Mouse (Mus musculus) urinary bladder, adult 2 months (tissue): ENCODE data around the gene Gm26657. TPM values are rescaled to one million over a fixed set of nuclear protein-coding genes. Genes with fewer than 3 reads are reported as not detected.

Source experiments
- DNase-seq: peaks from one replicate; pipeline ENCODE4 v3.0.0; 2022; ENCODE audit warnings: low spot score
- polyA plus RNA-seq: library from polyadenylated mRNA; depleted of rRNA; stranded (reverse); fragments of >200 nt; gene quantifications from 2 replicates; pipeline ENCODE4 v1.2.3, GENCODE M21; 2012; rRNA removed

Gene Gm26657
- polyA plus RNA-seq = not detected in 2 replicates

- no peak for DNase-seq
These were observed at the start of gene Gm26657 for GRCm38 (mm10) chr4:56740020-56740485. TSS of gene Gm26657 (plus strand) at chr4:56740070.

- DNase-seq = no peak
These were observed 43.5 kb upstream of the Gm26657 start for GRCm38 (mm10) chr4:56696401-56696800.

- DNase-seq = no peak
These were observed 41.2 kb upstream of the Gm26657 start for GRCm38 (mm10) chr4:56698671-56699070.

GRCm38 (mm10) chr4:56702234-56702633 lies 37.6 kb upstream of the Gm26657 start:
- DNase-seq = no peak

- DNase-seq = no peak
These were observed 26.7 kb upstream of the Gm26657 start for GRCm38 (mm10) chr4:56713155-56713554.

GRCm38 (mm10) chr4:56716801-56717200 lies 23.1 kb upstream of the Gm26657 start:
- DNase-seq = no peak

- no peak for DNase-seq
These were observed 21.9 kb upstream of the Gm26657 start for GRCm38 (mm10) chr4:56717932-56718331.

GRCm38 (mm10) chr4:56718573-56719442 lies 21.1 kb upstream of the Gm26657 start:
- no peak for DNase-seq

- no peak for DNase-seq
These were observed 20.4 kb upstream of the Gm26657 start for GRCm38 (mm10) chr4:56719456-56719855.

- DNase-seq = no peak
These were observed 19.5 kb upstream of the Gm26657 start for GRCm38 (mm10) chr4:56720403-56720802.

- DNase-seq = no peak
These were observed 18.4 kb upstream of the Gm26657 start for GRCm38 (mm10) chr4:56721469-56721868.

- DNase-seq = no peak
These were observed 17.5 kb upstream of the Gm26657 start for GRCm38 (mm10) chr4:56722346-56722745.

GRCm38 (mm10) chr4:56723237-56723636 lies 16.6 kb upstream of the Gm26657 start:
- no peak for DNase-seq

GRCm38 (mm10) chr4:56725839-56726238 lies 14.0 kb upstream of the Gm26657 start:
- DNase-seq = no peak

- DNase-seq = no peak
These were observed 741 bp downstream of the Gm26657 start for GRCm38 (mm10) chr4:56740611-56741010.

GRCm38 (mm10) chr4:56741041-56741493 lies 1.2 kb downstream of the Gm26657 start, which contains the start of gene Actl7b:
TSS of gene Actl7b (minus strand) at chr4:56741443.
- DNase-seq = no peak

- DNase-seq = no peak
These were observed 2.8 kb downstream of the Gm26657 start for GRCm38 (mm10) chr4:56742698-56743097.

- DNase-seq = no peak
These were observed 3.7 kb downstream of the Gm26657 start, which contains the start of gene Actl7a for GRCm38 (mm10) chr4:56743363-56744195. TSS of gene Actl7a (plus strand) at chr4:56743413.

GRCm38 (mm10) chr4:56746345-56746744 lies 6.5 kb downstream of the Gm26657 start:
- DNase-seq = no peak

GRCm38 (mm10) chr4:56747456-56747855 lies 7.6 kb downstream of the Gm26657 start:
- DNase-seq = no peak

- no peak for DNase-seq
These were observed 16.2 kb downstream of the Gm26657 start for GRCm38 (mm10) chr4:56756021-56756420.

GRCm38 (mm10) chr4:56756966-56757600 lies 17.2 kb downstream of the Gm26657 start:
- DNase-seq = no peak
